Comparison of ENCODE assay signal across 12 mouse cellular contexts in genomic region chr7:141612791-141613190, GRCm38 (mm10). TPM values are rescaled to one million over a fixed set of nuclear protein-coding genes. Genes with fewer than 3 reads are reported as not detected.
DNase-seq lines count a peak whose midpoint lies in the region; ATAC-seq and TF ChIP-seq lines count a peak whose summit lies in the region.
"Had no signal": no experiment of that assay in that cellular context is flagged by ENCODE, and none has a peak within 500 bp of the region (broad histone marks: within the 10 kb centered on the region; RNA-seq: fewer than 3 reads in every experiment).

No protein-coding gene starts in this region.

- intact Hi-C loops in heart, postnatal 25 days (cut with DNase I): loop anchor here (5.0 kb wide), 1 partner anchor 70 kb away; no protein-coding TSS in a partner anchor

- no peak for TF ChIP-seq CTCF in lung, embryonic 14.5 days (IDR thresholded peaks at IDR 0.05; ENCODE audit: low read depth)

- no peaks in the 10 kb centered on the region for H3K9me3 ChIP-seq in lung, embryonic 14.5 days (ENCODE audit: low read depth, low read length)
- H3K9me3 ChIP-seq: limb, embryonic 15.5 days; neural tube, embryonic 12.5 days had no signal

- H3K27me3 ChIP-seq in lung, embryonic 14.5 days (ENCODE audit: insufficient read depth, low read length): no peaks in the 10 kb centered on the region
- H3K27me3 ChIP-seq: limb, embryonic 15.5 days; neural tube, embryonic 12.5 days had no signal

- H3K36me3 ChIP-seq in lung, embryonic 14.5 days (ENCODE audit: insufficient read depth): peaks cover 69% of the 10 kb centered on the region

- WGBS in lung, embryonic 14.5 days: 31% methylated on average over 13 of the region's 13 CpGs

- peak overlapping the region; percentile 55; the same call in 1 of the 2 replicates for H3K27ac ChIP-seq in lung, embryonic 14.5 days (ENCODE audit: low read depth)
- H3K27ac ChIP-seq: limb, embryonic 15.5 days; neural tube, embryonic 12.5 days had no signal

- no peak overlapping the region for H3K9ac ChIP-seq in lung, embryonic 14.5 days
- H3K9ac ChIP-seq: limb, embryonic 15.5 days; neural tube, embryonic 12.5 days had no signal

- H3K4me2 ChIP-seq in lung, embryonic 14.5 days: no peak overlapping the region
- H3K4me2 ChIP-seq: limb, embryonic 15.5 days; neural tube, embryonic 12.5 days had no signal

- no peak for ATAC-seq in cerebellum, adult (ENCODE audit: insufficient number of reproducible peaks, low FRiP score, low TSS enrichment)
- peak; percentile 65 for ATAC-seq in lung, embryonic 14.5 days (ENCODE audit: insufficient read depth)
- ATAC-seq in erythroid progenitor cell, adult 5-6 weeks (replicated peaks; ENCODE audit: low FRiP score, poor library complexity, severe bottlenecking): no peak

- H3K4me1 ChIP-seq in lung, embryonic 14.5 days (ENCODE audit: insufficient read depth): no peaks in the 10 kb centered on the region
- H3K4me1 ChIP-seq: neural tube, embryonic 12.5 days had no signal

- no peak overlapping the region for H3K4me3 ChIP-seq in lung, embryonic 14.5 days (ENCODE audit: low read depth, low read length)
- H3K4me3 ChIP-seq: limb, embryonic 15.5 days; neural tube, embryonic 12.5 days had no signal

- peak; percentile 60 for DNase-seq in cerebellum, adult 11 months
- peak; percentile 67 for DNase-seq in cerebellum, adult 8-10 months
- DNase-seq in heart, postnatal 25 days (ENCODE audit: low spot score): peak; percentile 37
- peak; percentile 84 for DNase-seq in lung, embryonic 14.5 days
- no peak for DNase-seq in urinary bladder, postnatal 4 days (ENCODE audit: low spot score in 2 of 2)
- DNase-seq in testis, postnatal 10 days (ENCODE audit: low spot score): no peak
- DNase-seq: thymus, adult 2 months had no signal

RNA-seq across cellular contexts. Expression of gene Muc6, which starts 42.3 kb away (rescaled TPM):
- total RNA-seq in heart, postnatal 25 days (2021): not detected
- 0.18 and 0.32 TPM in 2 replicates for polyA plus RNA-seq in lung, embryonic 14.5 days (2014; fragmentation: Nextera tagmentation; extraction: Ambion mirVana)
- not detected in 2 replicates for total RNA-seq in erythroid progenitor cell, adult 5-6 weeks (2015; ENCODE audit: low replicate concordance)
- under 0.01 TPM in 1 of 2 replicates, not detected in the other for total RNA-seq in erythroid progenitor cell, adult 5-6 weeks (2017; ENCODE audit: low replicate concordance)
- total RNA-seq: hematopoietic stem cell, adult 5-6 weeks had no signal

RNA-seq across cellular contexts. Expression of gene Ap2a2, which starts 50.8 kb away (rescaled TPM):
- 10 to 100 TPM; 48.9 to 56.1 TPM for total RNA-seq in heart, postnatal 25 days (2021)
- polyA plus RNA-seq in lung, embryonic 14.5 days (2014; fragmentation: Nextera tagmentation; extraction: Ambion mirVana): 63.1 and 67.6 TPM in 2 replicates
- total RNA-seq in erythroid progenitor cell, adult 5-6 weeks (2015; ENCODE audit: low replicate concordance): 71.7 and 96.2 TPM in 2 replicates
- total RNA-seq in erythroid progenitor cell, adult 5-6 weeks (2017; ENCODE audit: low replicate concordance): 108 and 150 TPM in 2 replicates

Comparison
In these comparisons a context has a peak if more than half of its experiments do, and no peak if none do; other contexts are left out.
1. DNase-seq: peak in cerebellum, adult 11 months (single experiment), cerebellum, adult 8-10 months (single experiment), heart, postnatal 25 days (single experiment) and lung, embryonic 14.5 days (single experiment); none in urinary bladder, postnatal 4 days (0 of 2) and testis, postnatal 10 days (single experiment).